Mouse (Mus musculus) bone marrow, adult 2 months (tissue): ENCODE measurements around the gene Cwf19l1.

Experiments used
- CTCF ChIP-seq: fragments of 200-500 bp; IDR thresholded peaks from 2 replicates; pipeline ENCODE4 v1.5.1; 2011; ENCODE audit warnings: low read length, control low read depth; ENCODE audit not compliant: control insufficient read depth, insufficient read depth
- POLR2A ChIP-seq: fragments of 200-500 bp; IDR thresholded peaks from 2 replicates; pipeline ENCODE4 v1.6.1; 2011; ENCODE audit warnings: low read depth, mild to moderate bottlenecking, control low read depth, low read length, borderline replicate concordance; ENCODE audit not compliant: control insufficient read depth

- TF ChIP-seq POLR2A (no peak), CTCF (no peak)
These were observed 23.7 kb upstream of the Cwf19l1 start for GRCm38 (mm10) chr19:44159386-44159785.
